Mouse (Mus musculus) cortical plate, adult 2 months (tissue): ENCODE data around the gene Spag7.

Experiments
- CTCF ChIP-seq: fragments of 200-500 bp; IDR thresholded peaks from 2 replicates; pipeline ENCODE4 v1.5.1; 2011; ENCODE audit warnings: mild to moderate bottlenecking, control low read depth, low read length; ENCODE audit not compliant: insufficient read depth; ENCODE audit errors: extremely low read depth
- POLR2A ChIP-seq: fragments of 200-500 bp; IDR thresholded peaks from 2 replicates; pipeline ENCODE4 v1.6.1; 2011; ENCODE audit warnings: mild to moderate bottlenecking, low read length, control low read depth; ENCODE audit not compliant: insufficient read depth; ENCODE audit errors: extremely low read depth

GRCm38 (mm10) chr11:70711026-70711425, 41.8 kb upstream of the Spag7 start:
- no peak for TF ChIP-seq POLR2A
- TF ChIP-seq CTCF, result no peak
